Mouse (Mus musculus) layer of hippocampus, postnatal 36 days (tissue): Measurements from ENCODE around the gene Mgl2. TPM values are rescaled to one million over a fixed set of nuclear protein-coding genes. Genes with fewer than 3 reads are reported as not detected.

Experiments
- DNase-seq, 2 experiments: peaks; one replicate each; pipeline ENCODE4 v3.0.0; 2022
- total RNA-seq, 2 experiments: library from RNA; stranded (reverse); gene quantifications; 2 replicates each; pipeline ENCODE4 v1.2.3; 2021

The Mgl2 gene
- total RNA-seq, 2 experiments from 2014 or later = 0.45 to 0.68 TPM

DNA sequence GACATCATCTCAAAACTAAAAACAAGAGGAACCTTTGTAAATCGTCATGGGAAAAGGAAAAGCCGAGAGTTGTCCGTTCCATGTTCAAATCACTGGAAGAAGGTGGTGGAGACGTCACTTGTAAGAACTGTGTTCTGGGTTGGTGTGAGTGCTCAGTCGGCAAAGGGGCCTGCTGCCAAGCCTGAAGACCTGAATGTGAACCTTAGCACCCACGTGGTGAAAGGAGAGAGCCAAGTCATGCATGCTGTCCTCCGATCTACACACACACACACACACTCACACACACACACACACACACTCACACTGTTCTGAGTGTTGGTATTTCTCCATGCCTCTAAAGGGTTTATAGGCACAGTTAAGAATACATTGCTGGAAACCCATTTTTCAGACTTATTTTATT is 41.1 kb downstream of the Mgl2 start:
- no peak for DNase-seq

GRCm38 (mm10) chr11:70171847-70172246 is 41.7 kb downstream of the Mgl2 start:
- DNase-seq = no peak

GRCm38 (mm10) chr11:70172298-70172697 is 42.2 kb downstream of the Mgl2 start:
- DNase-seq = no peak

DNA sequence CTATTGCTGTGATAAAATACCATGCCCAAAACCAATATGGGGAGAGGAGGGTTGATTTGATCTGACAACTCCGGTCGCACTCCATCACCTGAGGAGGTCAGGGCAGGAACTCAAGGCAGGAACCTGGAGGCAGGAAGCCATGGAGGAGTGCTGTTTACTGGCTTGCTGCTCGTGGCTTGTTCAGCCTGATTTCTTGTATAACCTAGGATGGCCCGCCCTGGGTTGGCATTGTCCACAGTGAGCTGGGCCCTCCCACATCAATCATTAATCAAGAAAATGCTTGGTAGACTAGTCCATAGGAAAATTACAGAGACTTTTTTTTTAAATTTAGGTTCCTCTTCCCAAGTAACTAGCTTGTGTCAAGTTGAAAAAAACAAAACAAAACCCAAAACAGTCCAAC is 44.4 kb downstream of the Mgl2 start:
- no peak for DNase-seq

DNA sequence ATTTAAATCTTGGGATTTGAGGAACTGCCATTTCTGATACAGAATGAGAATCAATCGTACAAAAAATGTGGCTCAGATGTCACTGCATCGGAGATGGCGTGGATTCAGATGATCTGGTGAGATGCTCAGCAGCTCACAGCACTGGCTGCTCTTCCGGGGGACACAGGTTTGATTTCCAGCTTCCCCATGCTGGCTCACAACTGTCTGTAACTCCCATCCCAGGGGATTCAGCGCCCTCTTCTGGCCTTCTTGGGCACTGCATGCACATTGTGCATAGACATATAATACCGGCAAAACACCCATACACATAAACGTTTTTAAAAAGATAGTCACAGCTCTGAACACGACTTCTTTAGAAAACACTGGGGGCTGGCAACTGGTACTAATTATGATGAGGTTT is 47.5 kb downstream of the Mgl2 start:
- no peak for DNase-seq

- DNase-seq = no peak
Observed at GRCm38 (mm10) chr11:70178311-70178710, 48.2 kb downstream of the Mgl2 start.

GRCm38 (mm10) chr11:70178756-70179155 is 48.6 kb downstream of the Mgl2 start:
- DNase-seq = no peak

DNA sequence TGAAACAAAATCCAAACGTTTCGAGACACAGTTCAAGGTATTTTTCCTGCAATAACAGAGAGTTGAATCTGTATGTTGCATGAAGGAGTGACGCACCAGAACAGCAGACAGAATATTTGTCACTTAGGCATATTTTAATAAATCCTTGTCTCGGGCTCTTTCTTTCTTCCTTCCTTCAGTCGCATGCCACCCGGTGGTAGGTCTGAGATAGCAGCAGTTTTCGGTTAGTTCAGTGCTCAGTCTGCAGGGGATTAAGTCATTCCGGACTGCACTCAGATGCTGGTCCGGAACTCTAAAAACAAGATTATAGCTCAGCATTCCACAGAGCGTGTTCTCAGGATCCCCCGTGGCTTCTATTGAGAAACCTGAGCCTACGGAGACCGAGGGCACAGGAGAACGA is 49.3 kb downstream of the Mgl2 start:
- peak in 1 of 2 experiments; percentile 11 for DNase-seq

- no peak for DNase-seq
Observed at GRCm38 (mm10) chr11:70180496-70180895, 50.4 kb downstream of the Mgl2 start.

- no peak for DNase-seq
Observed at GRCm38 (mm10) chr11:70185120-70185519, 55.0 kb downstream of the Mgl2 start.

Other genes starting within 250 kb of the Mgl2 start
- 1 to 10 TPM; 1.1 TPM for gene Kctd11, start 248.9 kb upstream of the Mgl2 start, total RNA-seq
- not detected for gene Acap1, start 234.8 kb upstream of the Mgl2 start, total RNA-seq
- under 1 TPM; 0.46 to 0.95 TPM for gene 2810408A11Rik, start 229.3 kb upstream of the Mgl2 start, total RNA-seq
- 100 to 1,000 TPM; 117 to 118 TPM for gene Neurl4, start 229.3 kb upstream of the Mgl2 start, total RNA-seq
- gene Gps2, start 216.4 kb upstream of the Mgl2 start, total RNA-seq = 10 to 100 TPM; 31.9 to 38.2 TPM
- 100 to 1,000 TPM; 416 to 445 TPM for gene Eif5a, start 208.4 kb upstream of the Mgl2 start, total RNA-seq
- 10 to 100 TPM; 10.9 to 11.1 TPM for gene Ybx2, start 194.5 kb upstream of the Mgl2 start, total RNA-seq
- 1 to 10 TPM; 1.8 TPM for gene Slc2a4, start 182.1 kb upstream of the Mgl2 start, total RNA-seq
- gene Cldn7, start 165.6 kb upstream of the Mgl2 start, total RNA-seq = not detected
- 100 to 1,000 TPM; 113 to 116 TPM for gene Ctdnep1, start 149.2 kb upstream of the Mgl2 start, total RNA-seq
- 10 to 100 TPM; 77.5 to 78.4 TPM for gene Elp5, start 147.8 kb upstream of the Mgl2 start, total RNA-seq
- gene Gabarap, start 139.2 kb upstream of the Mgl2 start, total RNA-seq = 100 to 1,000 TPM; 232 to 236 TPM
- gene Phf23, start 134.6 kb upstream of the Mgl2 start, total RNA-seq = 10 to 100 TPM; 45.4 to 47.4 TPM
- gene Dvl2, start 129.7 kb upstream of the Mgl2 start, total RNA-seq = 10 to 100 TPM; 36.8 to 41.7 TPM
- 10 to 100 TPM; 54.9 to 58.6 TPM for gene Acadvl, start 114.9 kb upstream of the Mgl2 start, total RNA-seq
- gene Dlg4, start 113.4 kb upstream of the Mgl2 start, total RNA-seq = 100 to 1,000 TPM; 888 to 914 TPM
- gene Asgr1, start 76.2 kb upstream of the Mgl2 start, total RNA-seq = 1 to 10 TPM in 1 of 2 experiments, not detected in 1; 1.2 TPM
- not detected for gene Asgr2, start 37.7 kb upstream of the Mgl2 start, total RNA-seq
- 1 to 10 TPM in 1 of 2 experiments, under 1 TPM in 1; 1.00 to 1.8 TPM for gene Clec10a, start 25.9 kb downstream of the Mgl2 start, total RNA-seq
- 10 to 100 TPM; 30.5 to 34.6 TPM for gene Slc16a11, start 82.4 kb downstream of the Mgl2 start, total RNA-seq
- gene Slc16a13, start 90.7 kb downstream of the Mgl2 start, total RNA-seq = 1 to 10 TPM; 6.9 to 9.4 TPM
- gene Bcl6b, start 99.5 kb downstream of the Mgl2 start, total RNA-seq = 1 to 10 TPM; 1.1 to 1.3 TPM
- gene 0610010K14Rik, start 107.6 kb downstream of the Mgl2 start, total RNA-seq = 10 to 100 TPM; 41.4 to 45.6 TPM
- gene Gm21988, start 109.5 kb downstream of the Mgl2 start, total RNA-seq = 1 to 10 TPM; 3.9 to 5.1 TPM
- gene Rnasek, start 109.5 kb downstream of the Mgl2 start, total RNA-seq = 100 to 1,000 TPM; 242 to 288 TPM
- gene Alox12, start 125.0 kb downstream of the Mgl2 start, total RNA-seq = not detected
- gene Alox12e, start 192.3 kb downstream of the Mgl2 start, total RNA-seq = not detected
- not detected for gene Alox15, start 221.7 kb downstream of the Mgl2 start, total RNA-seq